Mouse (Mus musculus) CH12.LX (cell line): ENCODE measurements around the gene Pip5k1b. TPM values are rescaled to one million over a fixed set of nuclear protein-coding genes. Genes with fewer than 3 reads are reported as not detected.

ENCODE experiments used
- DNase-seq: peaks from one replicate; pipeline ENCODE4 v3.0.0-alpha.2; 2013; ENCODE audit errors: extremely low read depth
- H3K27ac ChIP-seq: 2 replicates; pipeline ENCODE4 v1.5.1; 2012; ENCODE audit warnings: low read depth, mild to moderate bottlenecking, control low read depth, moderate library complexity; ENCODE audit not compliant: insufficient read depth
- H3K27me3 ChIP-seq: replicated peaks from 2 replicates; pipeline ENCODE3; 2012; ENCODE audit warnings: inconsistent platforms
- H3K36me3 ChIP-seq, 2 experiments: replicated peaks in 1 of 2; 2 replicates each; pipeline versions ENCODE3 to v1.6.1; 2012; ENCODE audit warnings: inconsistent platforms in 1 of 2, low read length in 1 of 2, mild to moderate bottlenecking in 1 of 2, mixed read lengths in 1 of 2, moderate library complexity in 1 of 2; ENCODE audit not compliant: control insufficient read depth in 1 of 2, insufficient read depth in 1 of 2
- H3K4me1 ChIP-seq, 2 experiments: 2 replicates each; pipeline ENCODE4 v1.6.1; 2012; ENCODE audit warnings: inconsistent platforms in 1 of 2, moderate library complexity in 1 of 2; ENCODE audit not compliant: insufficient read depth in 2 of 2, control insufficient read depth in 1 of 2
- H3K4me2 ChIP-seq: 2 replicates; pipeline ENCODE4 v1.6.1; 2012; ENCODE audit warnings: low read depth, mild to moderate bottlenecking, control low read depth; ENCODE audit not compliant: poor library complexity, insufficient read depth, severe bottlenecking
- H3K4me3 ChIP-seq, 3 experiments: fragments of 150-350 bp in 1 of 3; sonication (generic) in 1 of 3; replicated peaks in 1 of 3; 2 replicates each; pipeline versions ENCODE3 to v1.5.1; 2011 to 2012; ENCODE audit warnings: low read depth in 2 of 3, low read length in 2 of 3, mild to moderate bottlenecking in 2 of 3, moderate library complexity in 2 of 3, control low read depth in 1 of 3, improper control_type of control experiment in 1 of 3, inconsistent platforms in 1 of 3, mixed read lengths in 1 of 3; ENCODE audit not compliant: poor library complexity in 1 of 3
- H3K79me2 ChIP-seq: replicated peaks from 2 replicates; pipeline ENCODE4 v1.6.1; 2012; ENCODE audit warnings: mild to moderate bottlenecking, moderate library complexity; ENCODE audit not compliant: control insufficient read depth, poor library complexity, insufficient read depth, severe bottlenecking; ENCODE audit errors: extremely low read depth
- H3K9ac ChIP-seq: 2 replicates; pipeline ENCODE4 v1.6.1; 2012; ENCODE audit warnings: low read depth, mild to moderate bottlenecking, control low read depth, moderate library complexity; ENCODE audit not compliant: insufficient read depth
- H3K9me3 ChIP-seq: replicated peaks from 2 replicates; pipeline ENCODE3; 2012; ENCODE audit warnings: low read length, inconsistent platforms, mixed read lengths
- CTCF ChIP-seq, 2 experiments: IDR thresholded peaks in 1 of 2; conservative IDR thresholded peaks in 1 of 2; 2 replicates each; pipeline ENCODE4 v1.5.1; 2011 to 2012; ENCODE audit warnings: low read depth in 2 of 2, low read length in 2 of 2, improper control_type of control experiment in 1 of 2, inconsistent platforms in 1 of 2, mild to moderate bottlenecking in 1 of 2, moderate library complexity in 1 of 2
- E2F4 ChIP-seq: IDR thresholded peaks from 2 replicates; pipeline ENCODE4 v1.6.1; 2011; ENCODE audit warnings: low read depth, low read length, improper control_type of control experiment; ENCODE audit not compliant: insufficient replicate concordance
- ELF1 ChIP-seq: IDR thresholded peaks from 2 replicates; pipeline ENCODE4 v1.6.1; 2014; ENCODE audit warnings: low read depth, mild to moderate bottlenecking, inconsistent platforms, low read length, improper control_type of control experiment
- HCFC1 ChIP-seq: IDR thresholded peaks from 2 replicates; pipeline ENCODE4 v1.6.1; 2012; ENCODE audit warnings: low read depth, mild to moderate bottlenecking, inconsistent platforms, low read length, improper control_type of control experiment
- JUN ChIP-seq: IDR thresholded peaks from 2 replicates; pipeline ENCODE4 v1.6.1; 2011; ENCODE audit warnings: low read depth, mild to moderate bottlenecking, low read length, improper control_type of control experiment, moderate library complexity; ENCODE audit not compliant: insufficient read depth
- JUND ChIP-seq: conservative IDR thresholded peaks from 2 replicates; pipeline ENCODE4 v1.6.1; 2011; ENCODE audit warnings: low read depth, low read length, improper control_type of control experiment
- KAT2A ChIP-seq: IDR thresholded peaks from 2 replicates; pipeline ENCODE4 v1.6.1; 2012; ENCODE audit warnings: low read length, improper control_type of control experiment, inconsistent platforms; ENCODE audit not compliant: insufficient replicate concordance
- MAX ChIP-seq: IDR thresholded peaks from 2 replicates; pipeline ENCODE4 v1.6.1; 2011; ENCODE audit warnings: low read length, improper control_type of control experiment
- MAZ ChIP-seq: IDR thresholded peaks from 2 replicates; pipeline ENCODE4 v1.6.1; 2012; ENCODE audit warnings: low read depth, mild to moderate bottlenecking, inconsistent platforms, low read length, improper control_type of control experiment, moderate library complexity
- MEF2A ChIP-seq: IDR thresholded peaks from 2 replicates; pipeline ENCODE4 v1.6.1; 2014; ENCODE audit warnings: low read depth, mild to moderate bottlenecking, inconsistent platforms, low read length, improper control_type of control experiment, borderline replicate concordance
- MXI1 ChIP-seq: IDR thresholded peaks from 2 replicates; pipeline ENCODE4 v1.6.1; 2011; ENCODE audit warnings: mild to moderate bottlenecking, low read depth, low read length, improper control_type of control experiment
- MYC ChIP-seq: IDR thresholded peaks from 2 replicates; pipeline ENCODE4 v1.6.1; 2011; ENCODE audit warnings: low read depth, mild to moderate bottlenecking, improper control_type of control experiment, low read length
- NELFE ChIP-seq: IDR thresholded peaks from 2 replicates; pipeline ENCODE4 v1.6.1; 2011; ENCODE audit warnings: low read depth, low read length, improper control_type of control experiment
- NRF1 ChIP-seq: IDR thresholded peaks from 2 replicates; pipeline ENCODE4 v1.6.1; 2014; ENCODE audit warnings: low read depth, mild to moderate bottlenecking, inconsistent platforms, low read length, improper control_type of control experiment, moderate library complexity
- PAX5 ChIP-seq: IDR thresholded peaks from 2 replicates; pipeline ENCODE4 v1.6.1; 2012; ENCODE audit warnings: low read length, inconsistent platforms, mixed read lengths
- RAD21 ChIP-seq: IDR thresholded peaks from 2 replicates; pipeline ENCODE4 v1.6.1; 2011; ENCODE audit warnings: low read depth, mild to moderate bottlenecking, low read length, improper control_type of control experiment, moderate library complexity
- SIN3A ChIP-seq: IDR thresholded peaks from 2 replicates; pipeline ENCODE4 v1.6.1; 2012; ENCODE audit warnings: low read length, improper control_type of control experiment, inconsistent platforms
- SMC3 ChIP-seq: IDR thresholded peaks from 2 replicates; pipeline ENCODE4 v1.6.1; 2011; ENCODE audit warnings: low read depth, low read length, improper control_type of control experiment
- TCF12 ChIP-seq: IDR thresholded peaks from 2 replicates; pipeline ENCODE4 v1.6.1; 2014; ENCODE audit warnings: low read depth, mild to moderate bottlenecking, inconsistent platforms, low read length, improper control_type of control experiment
- ZC3H11A ChIP-seq: IDR thresholded peaks from 2 replicates; pipeline ENCODE4 v1.6.1; 2012; ENCODE audit warnings: low read depth, mild to moderate bottlenecking, inconsistent platforms, low read length, improper control_type of control experiment
- ZKSCAN1 ChIP-seq: IDR thresholded peaks from 2 replicates; pipeline ENCODE4 v1.6.1; 2012; ENCODE audit warnings: low read depth, inconsistent platforms, low read length, improper control_type of control experiment, borderline replicate concordance
- ZMIZ1 ChIP-seq: IDR thresholded peaks from 2 replicates; pipeline ENCODE4 v1.6.1; 2012; ENCODE audit warnings: low read depth, mild to moderate bottlenecking, inconsistent platforms, low read length, improper control_type of control experiment
- dilution Hi-C: fragments of 300-500 bp; cut with MboI; formaldehyde crosslinking; loops from 2 replicates; pipeline ENCODE4 v1.14.3; 2020; ENCODE audit warnings: low sequenced_read_pairs; ENCODE audit not compliant: extremely low pct_unique_long_range_greater_than_20kb, extremely low pct_ligation_motif_present
- in situ Hi-C: fragments of 300-500 bp; cut with MboI; formaldehyde crosslinking; loops from 3 replicates; pipeline ENCODE4 v1.14.3; 2019; ENCODE audit warnings: low sequenced_read_pairs, low pct_ligation_motif_present, low pct_unique_long_range_greater_than_20kb, mixed read lengths
- polyA plus RNA-seq: library from polyadenylated mRNA; unstranded; fragments of >175 nt; gene quantifications from 2 replicates; pipeline ENCODE4 v1.2.1, GENCODE M21; 2012; ENCODE audit warnings: low read depth; ENCODE audit not compliant: insufficient read length
- total RNA-seq, 2 experiments: library from RNA; depleted of rRNA; stranded (reverse); fragments of 300-350 nt in 1 of 2; fragments of >200 nt in 1 of 2; gene quantifications; 2 replicates each; pipeline ENCODE4 v1.2.3; 2012 to 2014

Pip5k1b gene
- total and polyA plus RNA-seq, 3 experiments: 1.7 to 2.9 (median 2.0) TPM

DNA sequence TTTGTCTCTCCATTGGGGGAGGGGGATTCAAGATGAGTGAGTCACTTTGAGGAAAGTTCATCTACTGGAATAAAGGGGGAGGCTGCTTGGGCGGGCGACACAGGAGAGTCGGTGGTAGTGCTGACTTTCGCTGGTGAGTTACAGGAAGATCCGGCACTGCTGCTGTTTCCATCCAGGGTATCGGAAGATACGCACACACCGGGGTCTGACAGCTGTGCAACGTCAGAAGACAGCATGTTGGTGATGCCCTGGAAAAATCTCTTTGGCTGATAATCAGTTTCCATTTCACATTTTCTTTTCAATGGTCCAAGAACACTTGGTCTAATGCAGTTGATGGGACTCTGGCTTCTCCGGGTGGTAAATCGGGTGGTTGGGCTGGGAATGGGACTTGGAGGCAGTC is 79.2 kb downstream of the Pip5k1b start:
- dilution Hi-C loops: no loop called here

DNA sequence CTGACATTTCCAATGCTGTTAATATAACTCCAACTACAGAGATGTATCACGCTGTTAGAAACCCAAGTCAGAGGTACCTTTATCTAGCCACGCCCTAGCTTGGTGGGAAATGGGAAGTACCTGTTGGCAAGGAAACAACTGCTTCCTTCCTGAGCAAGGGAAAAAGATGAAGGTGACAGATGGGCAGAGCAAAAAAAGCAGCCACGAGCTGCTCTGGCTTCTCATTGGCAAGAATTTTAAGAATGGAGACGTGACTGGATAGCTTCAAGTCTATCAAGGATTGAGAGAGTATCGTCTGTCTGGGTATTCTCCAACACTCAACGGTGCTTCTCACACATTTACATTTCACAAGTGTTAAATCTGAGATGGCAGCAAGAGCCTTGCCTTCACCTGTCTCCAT is 80.4 kb downstream of the Pip5k1b start:
- DNase-seq: no peak
- no peak overlapping the region for H3K27ac ChIP-seq
- peaks cover 11 to 16% of the 10 kb centered on the region in 2 experiments; a peak in 3 of 4 replicates for H3K4me1 ChIP-seq
- no peaks in the 10 kb centered on the region for H3K27me3 ChIP-seq
- peak overlapping the region; percentile 29; the same call in 1 of the 2 replicates for H3K4me2 ChIP-seq
- H3K79me2 ChIP-seq: peaks cover 7% of the 10 kb centered on the region
- peaks cover 3 to 20% of the 10 kb centered on the region in 2 experiments for H3K36me3 ChIP-seq
- in situ Hi-C loops: no loop called here
- no peak for TF ChIP-seq HCFC1
- no peak for TF ChIP-seq E2F4
- TF ChIP-seq ZC3H11A: no peak
- no peak overlapping the region for H3K4me3 ChIP-seq
- H3K9me3 ChIP-seq: no peaks in the 10 kb centered on the region
- dilution Hi-C loops: no loop called here
- H3K9ac ChIP-seq: no peak overlapping the region

More for the DNA sequence above, 79.2 kb downstream of the Pip5k1b start:
- Histone ChIP-seq H3K4me1 (peaks cover 11 to 16% of the 10 kb centered on the region in 2 experiments; a peak in 3 of 4 replicates), H3K79me2 (peaks cover 7% of the 10 kb centered on the region), H3K9ac (peak overlapping the region; percentile 99), H3K9me3 (no peaks in the 10 kb centered on the region), H3K27ac (peak overlapping the region; percentile 26), H3K4me2 (peak overlapping the region; percentile 87; the same call in 1 of the 2 replicates), H3K36me3 (peaks cover 3 to 20% of the 10 kb centered on the region in 2 experiments), H3K27me3 (no peaks in the 10 kb centered on the region), H3K4me3 (peak overlapping the region; percentile 70 to 81 (median 76))
- DNase-seq: peak; percentile 75
- no peak for TF ChIP-seq KAT2A
- 0 out of 2 replicates have a peak, but pooled peaks have one; percentile 20 for TF ChIP-seq MYC
- TF ChIP-seq SMC3: peak; percentile 17; the same call in 1 of the 2 replicates
- 0 out of 2 replicates have a peak, but pooled peaks have one; percentile 33 for TF ChIP-seq TCF12
- peak; percentile 75; the same call in 1 of the 2 replicates for TF ChIP-seq SIN3A
- TF ChIP-seq MXI1: peak; percentile 73
- no peak for TF ChIP-seq ZKSCAN1
- TF ChIP-seq ELF1: 0 out of 2 replicates have a peak, but pooled peaks have one; percentile 30
- TF ChIP-seq MAX: peak; percentile 49
- in situ Hi-C loops: no loop called here

DNA sequence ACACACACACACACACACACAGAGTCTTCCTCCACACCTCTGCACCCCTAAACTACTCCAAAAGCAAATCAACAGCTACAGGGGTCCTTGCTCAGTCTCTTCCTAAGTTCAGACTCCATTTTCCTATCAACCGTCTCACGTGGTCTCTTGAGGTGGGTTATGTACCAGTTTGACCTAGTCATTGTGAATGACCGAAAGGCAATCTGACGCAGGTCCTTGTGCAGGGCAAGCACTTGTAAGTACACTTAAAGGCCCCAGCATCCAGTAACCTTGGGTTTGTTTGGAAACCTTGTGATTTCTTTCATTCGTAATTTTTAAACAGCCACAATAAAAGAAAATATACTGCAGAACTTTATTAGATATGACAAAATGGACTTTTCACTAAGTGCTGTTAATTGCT is 83.2 kb downstream of the Pip5k1b start:
- no peaks in the 10 kb centered on the region for H3K9me3 ChIP-seq
- peaks cover 7% of the 10 kb centered on the region for H3K79me2 ChIP-seq
- in situ Hi-C loops (no loop called here), dilution Hi-C loops (no loop called here)
- TF ChIP-seq MEF2A (no peak), ZMIZ1 (no peak), MXI1 (no peak), E2F4 (no peak), JUN (no peak), JUND (no peak), ELF1 (no peak), SIN3A (no peak), CTCF (conservative IDR thresholded peaks at IDR 0.05 in 1 of 2, IDR thresholded peaks at IDR 0.05 in 1 of 2; ENCODE audit: low read depth in 2 of 2, low read length in 2 of 2) (no peak), ZKSCAN1 (no peak), MAZ (no peak), RAD21 (no peak), NRF1 (no peak), NELFE (no peak), PAX5 (no peak), MYC (no peak)
- H3K4me1 ChIP-seq: peaks cover 5 to 9% of the 10 kb centered on the region in 2 experiments; a peak in 3 of 4 replicates
- H3K27ac ChIP-seq: no peak overlapping the region
- DNase-seq: no peak
- peaks cover 3 to 18% of the 10 kb centered on the region in 2 experiments for H3K36me3 ChIP-seq
- no peak overlapping the region for H3K4me2 ChIP-seq
- no peaks in the 10 kb centered on the region for H3K27me3 ChIP-seq
- H3K9ac ChIP-seq: no peak overlapping the region
- no peak overlapping the region for H3K4me3 ChIP-seq
